Mouse (Mus musculus): ENCODE measurements around the gene Oas1g. TPM values are rescaled to one million over a fixed set of nuclear protein-coding genes. Genes with fewer than 3 reads are reported as not detected.
"Not testable (repeated sequence)": the region's sequence is repeated elsewhere in the genome, so short reads cannot be mapped to it uniquely, and the experiment has no call there.

The Oas1g gene
- polyA plus RNA-seq, 1 experiment: 23.1 TPM

- no peak overlapping the region for H3K4me3 ChIP-seq (replicated peaks; ENCODE audit: control insufficient read depth, low read depth, low read length)
- no peak overlapping the region for H3K27ac ChIP-seq (ENCODE audit: control insufficient read depth, insufficient read depth, low read depth, low read length, poor library complexity)
- no peak for TF ChIP-seq CTCF (IDR thresholded peaks at IDR 0.05; ENCODE audit: control insufficient read depth, insufficient read depth, low read length)
- no peak for TF ChIP-seq POLR2A (IDR thresholded peaks at IDR 0.05; ENCODE audit: borderline replicate concordance, control insufficient read depth, low read depth, low read length)
- no peaks in the 10 kb centered on the region for H3K4me1 ChIP-seq (ENCODE audit: control insufficient read depth, insufficient read depth, low read length)
- WGBS: 76% methylated on average over 2 of the region's 2 CpGs
These were observed 4.8 kb upstream of the Oas1g start for GRCm38 (mm10) chr5:120892243-120892660.

GRCm38 (mm10) chr5:120891566-120892242, 4.3 kb upstream of the Oas1g start:
- H3K4me3 ChIP-seq (replicated peaks; ENCODE audit: control insufficient read depth, low read depth, low read length); H3K27ac ChIP-seq (ENCODE audit: control insufficient read depth, insufficient read depth, low read depth, low read length, poor library complexity); H3K4me1 ChIP-seq (ENCODE audit: control insufficient read depth, insufficient read depth, low read length): not testable (repeated sequence)
- 80% methylated on average over 2 of the region's 2 CpGs for WGBS

DNA sequence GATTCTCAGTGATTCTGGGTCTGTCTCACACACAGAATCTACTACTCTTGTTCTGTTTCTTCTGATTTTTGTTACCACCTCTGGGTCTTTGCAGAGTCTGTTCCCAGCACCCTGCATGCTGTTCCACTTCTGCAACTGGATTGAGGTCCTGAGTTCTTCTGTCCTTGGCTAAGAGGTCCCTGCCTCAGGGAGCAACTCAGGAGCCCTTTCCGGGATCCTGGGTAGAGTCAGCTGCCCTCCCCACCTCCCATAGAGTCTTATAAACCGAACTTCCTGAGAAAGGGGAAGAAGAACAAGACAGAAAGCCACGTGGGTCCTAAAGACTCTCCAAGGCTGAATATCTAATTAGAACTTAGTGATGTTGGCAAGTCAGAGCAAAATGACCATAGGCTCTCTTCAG, 3.6 kb upstream of the Oas1g start:
- Histone ChIP-seq H3K27ac (ENCODE audit: control insufficient read depth, insufficient read depth, low read depth, low read length, poor library complexity) (no peak overlapping the region), H3K4me1 (ENCODE audit: control insufficient read depth, insufficient read depth, low read length) (no peaks in the 10 kb centered on the region; the same call in 1 of the 2 replicates), H3K4me3 (replicated peaks; ENCODE audit: control insufficient read depth, low read depth, low read length) (no peak overlapping the region)
- no peak for TF ChIP-seq CTCF (IDR thresholded peaks at IDR 0.05; ENCODE audit: control insufficient read depth, insufficient read depth, low read length)
- TF ChIP-seq POLR2A (IDR thresholded peaks at IDR 0.05; ENCODE audit: borderline replicate concordance, control insufficient read depth, low read depth, low read length): no peak
- 2% methylated on average over 3 of the region's 3 CpGs for WGBS

GRCm38 (mm10) chr5:120890026-120890425, 2.6 kb upstream of the Oas1g start:
- Histone ChIP-seq H3K4me3 (replicated peaks; ENCODE audit: control insufficient read depth, low read depth, low read length) (no peak overlapping the region), H3K27ac (ENCODE audit: control insufficient read depth, insufficient read depth, low read depth, low read length, poor library complexity) (no peak overlapping the region), H3K4me1 (ENCODE audit: control insufficient read depth, insufficient read depth, low read length) (no peaks in the 10 kb centered on the region; the same call in 1 of the 2 replicates)
- WGBS: 76% methylated on average over 2 of the region's 2 CpGs
- TF ChIP-seq POLR2A (IDR thresholded peaks at IDR 0.05; ENCODE audit: borderline replicate concordance, control insufficient read depth, low read depth, low read length) (no peak), CTCF (IDR thresholded peaks at IDR 0.05; ENCODE audit: control insufficient read depth, insufficient read depth, low read length) (no peak)

- H3K4me1 ChIP-seq (ENCODE audit: control insufficient read depth, insufficient read depth, low read length); H3K27ac ChIP-seq (ENCODE audit: control insufficient read depth, insufficient read depth, low read depth, low read length, poor library complexity); H3K4me3 ChIP-seq (replicated peaks; ENCODE audit: control insufficient read depth, low read depth, low read length): not testable (repeated sequence)
- 39% methylated on average over 4 of the region's 4 CpGs for WGBS
These were observed 942 bp upstream of the Oas1g start for GRCm38 (mm10) chr5:120888294-120888815.

DNA sequence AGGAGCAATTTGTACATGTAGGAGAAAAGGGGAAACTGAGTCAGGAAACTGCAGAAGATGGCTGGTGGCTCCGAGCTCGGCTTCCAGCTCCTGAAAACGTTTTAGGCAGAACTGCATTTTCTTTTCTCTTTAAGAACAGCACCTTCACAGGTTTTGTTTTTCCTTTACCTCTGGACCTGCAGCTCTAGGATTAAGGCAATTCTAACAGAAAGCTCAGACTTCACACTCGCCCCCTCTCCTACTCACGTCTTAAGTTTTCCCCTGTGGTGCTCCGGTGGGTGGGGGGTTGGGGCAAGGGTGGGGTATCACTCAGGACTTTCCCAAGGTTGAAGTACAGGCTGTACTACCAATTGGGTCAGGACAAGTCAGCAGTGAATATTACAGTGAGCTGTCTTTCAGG, 418 bp upstream of the Oas1g start:
- no peak overlapping the region for H3K27ac ChIP-seq (ENCODE audit: control insufficient read depth, insufficient read depth, low read depth, low read length, poor library complexity)
- TF ChIP-seq POLR2A (IDR thresholded peaks at IDR 0.05; ENCODE audit: borderline replicate concordance, control insufficient read depth, low read depth, low read length) (no peak), CTCF (IDR thresholded peaks at IDR 0.05; ENCODE audit: control insufficient read depth, insufficient read depth, low read length) (no peak)
- 42% methylated on average over 6 of the region's 6 CpGs for WGBS
- H3K4me1 ChIP-seq (ENCODE audit: control insufficient read depth, insufficient read depth, low read length): no peaks in the 10 kb centered on the region; the same call in 1 of the 2 replicates
- H3K4me3 ChIP-seq (replicated peaks; ENCODE audit: control insufficient read depth, low read depth, low read length): no peak overlapping the region

DNA sequence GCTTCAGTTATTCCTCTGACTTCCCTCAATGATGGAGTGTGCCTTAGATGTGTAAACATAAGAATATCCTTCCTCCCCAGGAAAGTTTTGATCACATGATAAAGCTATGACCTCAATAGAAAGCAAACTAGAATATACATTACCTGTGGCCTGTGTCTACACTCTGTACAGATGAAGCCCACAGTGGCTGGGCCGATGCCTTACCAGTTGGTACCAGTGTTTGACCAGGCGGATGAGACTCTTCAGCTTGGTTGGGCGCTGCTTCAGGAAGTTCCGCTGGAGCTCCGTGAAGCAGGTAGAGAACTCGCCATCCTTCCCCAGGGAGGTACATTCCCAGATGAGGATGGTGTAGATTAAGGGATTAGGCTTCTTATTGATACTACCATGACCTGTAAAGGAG, 5.7 kb downstream of the Oas1g start:
- not testable (repeated sequence) for H3K4me1 ChIP-seq (ENCODE audit: control insufficient read depth, insufficient read depth, low read length); H3K4me3 ChIP-seq (replicated peaks; ENCODE audit: control insufficient read depth, low read depth, low read length); H3K27ac ChIP-seq (ENCODE audit: control insufficient read depth, insufficient read depth, low read depth, low read length, poor library complexity)
- WGBS: 88% methylated on average over 6 of the region's 6 CpGs

GRCm38 (mm10) chr5:120878803-120879202, 8.6 kb downstream of the Oas1g start:
- WGBS: 66% methylated on average over 2 of the region's 2 CpGs
- H3K27ac ChIP-seq (ENCODE audit: control insufficient read depth, insufficient read depth, low read depth, low read length, poor library complexity); H3K4me1 ChIP-seq (ENCODE audit: control insufficient read depth, insufficient read depth, low read length); H3K4me3 ChIP-seq (replicated peaks; ENCODE audit: control insufficient read depth, low read depth, low read length): not testable (repeated sequence)

DNA sequence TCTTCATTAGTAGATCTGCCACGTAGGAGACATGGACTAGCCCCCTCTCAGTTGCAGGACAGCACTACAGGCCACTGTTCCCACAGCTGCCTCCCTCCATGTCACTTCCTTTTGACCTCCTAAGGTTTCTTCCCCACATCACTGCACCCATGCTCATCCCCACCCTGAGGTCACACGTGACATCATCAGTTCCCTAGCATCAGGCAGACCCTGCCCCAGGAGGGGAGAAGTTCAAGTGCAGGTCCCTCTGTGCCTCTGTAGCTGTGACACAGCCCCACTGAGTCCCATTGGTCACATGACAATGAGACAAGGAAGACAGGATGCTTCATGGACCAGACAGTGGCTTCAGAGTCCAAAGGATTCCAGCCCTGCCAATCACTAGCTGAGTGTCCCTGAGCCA, 10.0 kb downstream of the Oas1g start:
- H3K4me3 ChIP-seq (replicated peaks; ENCODE audit: control insufficient read depth, low read depth, low read length); H3K4me1 ChIP-seq (ENCODE audit: control insufficient read depth, insufficient read depth, low read length); H3K27ac ChIP-seq (ENCODE audit: control insufficient read depth, insufficient read depth, low read depth, low read length, poor library complexity): not testable (repeated sequence)
- WGBS: 75% methylated on average over 2 of the region's 2 CpGs

DNA sequence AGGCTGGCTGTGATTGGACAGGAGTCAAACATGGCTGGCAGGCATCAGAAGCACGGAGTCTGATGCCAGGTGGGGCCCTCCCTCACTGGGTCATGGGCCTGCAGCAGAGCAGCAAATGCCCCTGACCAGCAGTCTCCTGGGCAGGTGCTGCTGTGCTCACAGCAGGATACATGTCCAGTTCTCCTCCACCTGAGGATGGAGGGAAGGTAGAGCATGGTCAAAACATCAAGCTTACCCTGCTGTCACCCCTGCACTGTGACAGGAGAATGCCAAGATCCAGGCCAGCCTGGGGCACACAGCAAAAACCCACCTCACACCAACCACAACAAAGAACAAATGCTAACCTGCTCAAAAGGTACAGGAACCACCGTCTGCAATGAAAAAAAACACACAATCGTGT, 10.6 kb downstream of the Oas1g start:
- 65% methylated on average over 2 of the region's 3 CpGs for WGBS
- H3K27ac ChIP-seq (ENCODE audit: control insufficient read depth, insufficient read depth, low read depth, low read length, poor library complexity); H3K4me3 ChIP-seq (replicated peaks; ENCODE audit: control insufficient read depth, low read depth, low read length); H3K4me1 ChIP-seq (ENCODE audit: control insufficient read depth, insufficient read depth, low read length): not testable (repeated sequence)
